Mouse (Mus musculus): ENCODE data around the gene Frmd4a. TPM values are rescaled to one million over a fixed set of nuclear protein-coding genes. Genes with fewer than 3 reads are reported as not detected.

Frmd4a gene
- 79.2 and 81.1 TPM in 2 replicates for total RNA-seq (2015; ENCODE audit: low replicate concordance)
- 133 and 169 TPM in 2 replicates for total RNA-seq (2017; ENCODE audit: low replicate concordance)

DNA sequence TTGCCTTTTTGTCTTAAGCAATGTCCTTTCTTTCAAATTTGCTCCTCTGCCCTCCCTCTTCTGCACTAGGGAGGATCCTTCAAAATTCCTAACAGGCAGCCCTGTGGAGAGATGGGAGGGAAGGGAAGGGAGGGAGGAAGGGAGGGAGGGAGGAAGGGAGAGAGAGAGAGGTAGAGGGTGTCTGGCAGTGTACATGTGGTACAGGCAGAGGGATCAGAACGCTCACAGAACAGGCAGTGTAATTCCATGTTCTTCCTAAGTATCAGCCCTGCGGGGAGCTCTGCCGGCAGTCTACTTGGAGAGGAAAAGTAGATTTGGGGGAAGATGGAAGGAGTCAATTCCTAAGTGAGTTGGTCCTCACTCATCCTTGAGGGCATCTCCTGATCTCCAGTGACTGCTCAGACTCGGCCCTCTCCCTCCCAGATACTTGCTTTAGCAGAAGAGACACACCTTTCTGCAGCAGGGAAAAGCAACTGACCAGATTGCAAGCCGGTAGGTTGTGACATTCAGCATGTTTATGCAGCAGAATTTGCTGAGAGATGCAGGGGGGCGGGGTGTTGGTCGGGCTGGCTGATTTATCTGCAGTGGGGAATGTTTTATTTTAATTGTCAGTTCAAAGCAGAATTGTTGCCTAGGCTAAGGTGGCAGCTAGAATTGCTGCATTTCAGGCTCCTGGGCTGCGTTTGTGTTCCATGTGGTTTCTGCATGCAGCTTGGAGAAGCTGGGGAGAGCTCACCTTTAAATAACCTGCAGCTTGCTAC, at the start of gene Frmd4a:
TSS of gene Frmd4a (plus strand) at position 190 of the 761 bp plus-strand sequence.
- no peak for ATAC-seq (replicated peaks; ENCODE audit: low FRiP score, poor library complexity, severe bottlenecking)

GRCm38 (mm10) chr2:3988876-3989275, 28.6 kb upstream of the Frmd4a start:
- ATAC-seq (replicated peaks; ENCODE audit: low FRiP score, poor library complexity, severe bottlenecking), result no peak

DNA sequence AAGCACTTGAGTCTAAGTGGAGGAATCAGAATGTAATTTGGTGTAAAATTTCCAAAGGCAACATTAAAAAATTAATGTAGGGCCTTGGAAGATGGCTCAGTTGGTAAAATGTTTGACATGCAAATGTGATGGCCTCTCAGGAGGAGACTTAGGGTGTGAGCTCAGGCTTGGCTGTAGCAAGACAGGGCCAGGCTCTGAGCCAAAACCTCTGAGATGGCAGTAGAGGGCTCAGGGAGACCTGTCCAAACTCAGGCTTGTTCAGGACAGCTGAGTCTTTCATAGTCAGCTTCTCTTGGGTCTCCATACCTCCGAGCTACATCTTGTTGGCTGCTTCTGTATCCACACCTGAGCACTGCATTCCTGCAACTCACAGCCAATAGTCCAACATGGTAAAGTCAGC, 27.1 kb upstream of the Frmd4a start:
- ATAC-seq (replicated peaks; ENCODE audit: low FRiP score, poor library complexity, severe bottlenecking), result no peak

DNA sequence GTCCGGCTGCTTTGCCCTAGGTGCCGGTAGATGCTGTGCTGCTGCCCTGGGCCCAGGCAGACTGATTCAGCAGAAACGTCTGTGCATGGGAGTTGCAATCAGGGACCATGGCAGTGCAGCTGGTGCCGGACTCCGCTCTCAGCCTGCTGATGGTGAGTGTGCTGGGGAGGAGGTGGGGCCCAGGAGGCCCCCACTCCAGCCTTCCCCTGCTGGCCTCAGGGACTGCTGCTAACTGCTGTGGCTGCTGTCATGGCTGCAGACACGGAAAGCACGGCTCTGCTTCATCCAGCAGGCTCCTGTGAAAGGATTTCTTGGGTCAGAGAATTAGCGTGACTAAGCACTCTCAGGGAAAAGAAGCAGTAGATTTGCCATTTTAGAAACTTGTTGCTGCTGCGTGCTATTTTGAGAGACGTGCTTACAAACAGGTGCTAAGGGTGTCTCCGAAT, 937 bp downstream of the Frmd4a start:
- ATAC-seq (replicated peaks; ENCODE audit: low FRiP score, poor library complexity, severe bottlenecking), result no peak

DNA sequence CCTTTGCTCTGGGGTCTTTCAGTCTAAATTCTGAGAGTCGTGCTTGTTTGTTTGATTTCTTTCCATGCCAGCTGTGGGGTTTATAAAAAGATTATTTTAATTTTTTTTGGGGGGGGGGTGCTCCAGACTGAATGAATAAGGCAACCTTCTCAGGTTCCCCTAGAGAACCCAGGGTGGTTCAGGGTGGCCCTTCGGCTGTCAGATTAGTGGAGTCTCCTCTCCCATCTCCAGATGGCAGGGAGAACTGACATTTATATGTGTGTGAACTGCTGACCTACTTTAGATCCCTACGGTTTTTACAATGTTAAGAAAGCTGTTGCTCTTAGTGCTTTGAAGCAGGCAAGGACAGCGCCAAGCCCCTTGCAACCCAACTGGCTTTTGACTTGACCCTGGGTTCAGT, 1.4 kb downstream of the Frmd4a start:
- no peak for ATAC-seq (replicated peaks; ENCODE audit: low FRiP score, poor library complexity, severe bottlenecking)

DNA sequence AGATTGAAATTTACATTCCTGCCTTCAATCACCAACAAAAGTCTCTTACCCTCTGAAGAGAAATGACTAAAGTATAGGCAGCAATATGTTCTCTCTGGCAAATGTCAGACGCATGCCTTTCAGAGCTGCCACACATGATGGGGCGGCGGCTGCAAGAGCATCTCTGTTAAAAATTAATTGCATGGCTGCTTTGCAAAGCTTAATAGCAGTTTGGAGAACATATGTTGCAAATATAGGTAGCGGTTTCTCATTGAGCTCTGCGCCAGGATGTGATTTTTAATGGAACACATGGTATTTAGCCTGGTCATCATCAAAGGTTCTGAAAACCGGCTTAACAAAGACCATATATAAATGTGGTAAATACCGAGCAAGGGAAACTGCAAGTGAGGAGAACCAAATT, 7.4 kb downstream of the Frmd4a start:
- no peak for ATAC-seq (replicated peaks; ENCODE audit: low FRiP score, poor library complexity, severe bottlenecking)

DNA sequence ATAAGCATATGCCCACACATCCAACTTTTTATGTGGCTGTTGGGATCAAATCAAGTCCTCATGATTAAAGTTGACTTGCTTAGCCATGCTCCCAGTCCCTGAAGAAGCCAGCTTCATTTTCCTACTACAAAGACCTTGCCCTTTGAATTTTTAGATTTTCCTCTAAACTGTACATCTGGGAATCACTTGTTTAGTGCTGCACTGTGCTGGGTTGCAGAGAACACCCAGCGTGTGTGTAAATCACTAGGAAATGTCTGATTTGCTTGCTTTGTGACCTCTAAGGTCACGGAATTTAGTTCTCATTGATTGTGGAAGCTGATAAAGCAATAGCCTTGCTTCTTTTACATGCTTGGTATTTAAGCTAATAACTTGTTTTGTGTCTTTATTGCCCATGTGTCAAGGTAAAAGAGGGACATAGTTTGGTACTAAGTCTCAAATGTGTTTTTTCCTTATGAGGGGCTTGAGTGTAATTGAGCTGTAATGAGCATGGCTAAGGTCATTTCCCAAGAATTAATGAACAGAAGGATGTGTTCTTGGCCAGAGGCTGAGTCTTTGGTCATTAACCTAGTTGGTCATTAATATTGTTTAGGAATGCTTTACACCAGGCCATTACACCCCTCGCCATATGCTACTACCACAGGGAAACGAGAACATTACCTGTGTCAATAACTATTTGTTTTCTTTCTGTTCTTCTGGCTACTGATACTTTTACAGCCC, 11.7 kb downstream of the Frmd4a start:
- ATAC-seq (replicated peaks; ENCODE audit: low FRiP score, poor library complexity, severe bottlenecking), result no peak

DNA sequence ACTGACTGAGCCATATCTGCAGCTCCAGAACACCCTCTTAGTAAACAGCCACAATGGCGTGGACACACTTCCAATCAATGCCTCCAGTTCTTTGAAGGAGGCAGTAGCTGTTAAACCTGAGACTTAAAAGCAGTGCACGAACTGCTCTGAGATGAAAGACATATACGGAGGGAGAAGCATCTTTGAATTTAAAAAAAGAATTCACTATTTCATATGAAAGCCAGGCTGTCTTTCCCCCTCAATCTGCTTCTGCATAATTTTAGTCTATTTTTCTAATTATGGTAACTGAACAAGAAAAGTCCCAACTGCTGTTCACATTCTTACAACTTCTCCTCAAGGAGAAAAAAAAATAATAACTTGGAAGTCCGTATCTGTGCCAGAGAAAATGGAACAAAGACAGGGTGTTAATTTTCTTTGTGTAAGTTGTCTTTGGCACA, 18.7 kb downstream of the Frmd4a start:
- ATAC-seq (replicated peaks; ENCODE audit: low FRiP score, poor library complexity, severe bottlenecking), result no peak

- no peak for ATAC-seq (replicated peaks; ENCODE audit: low FRiP score, poor library complexity, severe bottlenecking)
Observed at GRCm38 (mm10) chr2:4036651-4037117, 19.2 kb downstream of the Frmd4a start.

GRCm38 (mm10) chr2:4042009-4042408, 24.5 kb downstream of the Frmd4a start:
- no peak for ATAC-seq (replicated peaks; ENCODE audit: low FRiP score, poor library complexity, severe bottlenecking)

- ATAC-seq (replicated peaks; ENCODE audit: low FRiP score, poor library complexity, severe bottlenecking), result no peak
Observed at GRCm38 (mm10) chr2:4055481-4055880, 38.0 kb downstream of the Frmd4a start.

DNA sequence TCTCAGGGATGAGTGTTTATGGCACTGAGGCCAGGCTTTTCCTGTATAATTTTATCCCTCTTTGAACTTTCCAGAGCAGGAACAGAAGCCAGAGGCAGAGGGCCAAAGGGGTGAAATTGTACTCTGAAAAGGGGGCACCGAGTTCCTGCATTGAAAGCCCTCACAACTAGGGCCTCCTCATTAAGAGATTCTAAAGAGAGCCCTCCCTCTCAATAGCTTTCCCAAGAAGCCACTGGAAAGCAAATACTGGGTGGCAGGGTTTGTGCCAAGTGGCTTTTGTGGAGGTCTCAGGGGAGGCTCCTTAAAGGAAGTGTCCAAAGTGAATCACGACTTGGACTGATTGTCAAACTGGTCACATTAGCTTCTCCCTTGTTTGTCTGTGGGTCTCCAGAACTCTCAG, 43.2 kb downstream of the Frmd4a start:
- no peak for ATAC-seq (replicated peaks; ENCODE audit: low FRiP score, poor library complexity, severe bottlenecking)

DNA sequence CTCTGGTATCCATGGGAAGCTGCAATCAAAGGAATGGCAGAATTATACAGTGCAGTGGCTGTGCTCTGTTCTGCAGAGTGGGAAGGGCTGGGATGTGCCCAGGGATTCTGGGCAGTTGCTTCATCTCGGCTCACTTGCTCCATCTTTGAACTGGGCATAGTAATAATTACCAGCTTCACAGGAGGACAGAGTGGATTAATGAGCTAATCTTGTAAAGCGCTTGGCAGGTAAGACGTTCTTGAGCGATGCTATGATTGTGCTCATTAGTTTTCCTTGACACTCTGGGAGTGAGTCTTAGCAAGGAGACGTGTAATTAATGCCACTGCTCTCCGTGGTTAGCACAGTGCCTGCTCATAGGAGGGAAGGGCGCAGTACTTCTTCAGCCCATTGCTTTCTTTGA, 54.3 kb downstream of the Frmd4a start:
- no peak for ATAC-seq (replicated peaks; ENCODE audit: low FRiP score, poor library complexity, severe bottlenecking)

GRCm38 (mm10) chr2:4083877-4084276, 66.4 kb downstream of the Frmd4a start:
- no peak for ATAC-seq (replicated peaks; ENCODE audit: low FRiP score, poor library complexity, severe bottlenecking)

DNA sequence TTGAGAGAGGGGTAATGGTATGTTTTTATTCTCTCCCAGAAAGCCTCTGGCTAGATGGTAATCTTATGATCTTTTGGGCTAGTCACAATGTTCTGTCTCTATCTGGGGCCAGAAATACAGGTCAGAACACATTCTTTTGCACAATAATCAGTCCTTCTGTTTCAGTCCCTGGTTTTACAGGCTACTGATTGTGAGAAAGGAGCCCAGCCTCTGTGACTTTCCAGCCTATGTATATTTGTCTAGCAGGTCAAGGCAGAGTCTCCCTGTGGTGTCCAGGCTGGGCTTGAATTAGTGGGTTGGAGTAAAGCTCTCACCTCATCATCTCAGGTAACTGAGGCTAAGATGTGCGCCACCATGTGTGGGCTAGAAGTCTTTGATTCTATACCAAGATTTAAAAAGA, 80.1 kb downstream of the Frmd4a start:
- ATAC-seq (replicated peaks; ENCODE audit: low FRiP score, poor library complexity, severe bottlenecking), result no peak

DNA sequence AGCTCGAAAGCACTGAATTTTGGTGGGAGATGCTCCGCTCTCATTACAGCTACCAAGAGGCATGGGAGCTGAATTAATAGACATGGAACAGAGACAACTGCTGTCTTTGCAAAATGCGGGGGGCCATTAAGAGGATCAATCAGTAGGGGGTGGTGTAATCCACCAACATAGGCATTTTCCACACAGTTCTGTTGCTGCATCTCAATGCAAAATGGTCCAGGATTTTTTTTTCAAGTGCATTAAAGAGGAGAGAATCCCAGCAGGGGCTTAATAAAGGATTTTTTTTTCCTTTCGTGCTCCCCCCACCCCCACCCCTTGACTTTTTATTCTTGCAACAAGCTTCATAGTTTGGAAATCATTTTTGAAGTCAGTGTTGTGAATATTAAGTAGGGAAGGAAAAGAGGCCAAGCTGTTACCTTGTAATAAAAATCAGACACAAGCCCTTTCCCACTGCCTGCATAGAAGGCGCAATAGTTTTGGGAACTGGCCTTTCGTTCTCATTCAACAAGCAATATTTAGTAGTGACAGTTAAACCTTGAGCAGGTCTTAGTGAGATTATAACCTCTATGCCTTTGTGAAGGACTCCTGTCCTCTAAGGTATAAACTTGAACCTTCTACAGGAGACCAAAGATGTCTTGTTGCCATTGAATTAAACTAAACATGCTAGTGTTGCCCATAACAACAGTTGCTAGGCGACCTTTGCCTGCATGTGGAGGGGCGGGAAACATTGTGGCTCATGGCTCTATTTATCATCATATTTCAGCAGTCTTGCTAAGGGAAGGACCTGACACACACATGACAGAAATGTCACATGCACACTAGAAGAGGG, 81.6 kb downstream of the Frmd4a start:
- ATAC-seq (replicated peaks; ENCODE audit: low FRiP score, poor library complexity, severe bottlenecking), result no peak

DNA sequence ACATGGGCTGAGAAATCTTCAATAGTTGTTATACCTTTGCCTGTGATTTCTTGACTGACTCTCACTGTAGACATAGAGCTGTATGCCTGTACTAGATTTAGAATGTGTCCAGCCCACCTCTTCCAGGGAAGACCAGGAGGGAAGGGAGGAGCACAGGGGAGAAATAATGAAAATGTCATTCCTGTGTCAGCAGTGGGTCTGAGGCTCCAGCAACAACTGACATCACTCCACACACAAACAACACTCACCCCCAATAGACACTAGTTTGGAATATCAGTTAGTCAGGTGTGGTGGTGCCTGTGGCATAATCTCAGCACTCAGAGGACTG, 82.2 kb downstream of the Frmd4a start:
- ATAC-seq (replicated peaks; ENCODE audit: low FRiP score, poor library complexity, severe bottlenecking), result no peak

DNA sequence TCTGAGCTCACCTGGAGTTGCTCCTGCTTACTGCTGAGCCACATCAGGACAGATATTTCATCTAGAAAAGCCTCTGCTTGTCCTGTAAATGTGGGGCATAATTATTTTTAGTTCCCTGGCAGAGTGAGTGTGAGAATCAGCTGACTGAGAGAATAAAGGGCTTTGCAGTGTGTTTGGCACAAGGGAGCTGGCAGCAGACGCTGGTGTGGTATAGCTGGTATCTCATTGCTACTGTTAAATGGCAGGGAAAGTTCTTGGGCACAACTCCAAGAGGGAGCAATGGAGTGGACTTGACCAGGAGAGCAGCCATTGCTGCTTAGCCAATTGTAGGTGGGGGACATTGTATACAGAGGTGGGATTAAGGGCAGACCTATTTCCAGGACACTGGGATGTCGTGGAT, 83.9 kb downstream of the Frmd4a start:
- ATAC-seq (replicated peaks; ENCODE audit: low FRiP score, poor library complexity, severe bottlenecking), result no peak

GRCm38 (mm10) chr2:4113303-4113920, 95.9 kb downstream of the Frmd4a start:
- ATAC-seq (replicated peaks; ENCODE audit: low FRiP score, poor library complexity, severe bottlenecking), result no peak

All from erythroid progenitor cell, adult 5-6 weeks (primary cell).